Mouse (Mus musculus): ENCODE measurements around the gene Ncoa6.

Ncoa6 gene

GRCm38 (mm10) chr2:155420911-155421310 lies 52.8 kb downstream of the Ncoa6 start:
- no peak for DNase-seq

- no peak for DNase-seq
These were observed 69.1 kb downstream of the Ncoa6 start for GRCm38 (mm10) chr2:155404635-155405034.

- no peak for DNase-seq
These were observed 71.8 kb downstream of the Ncoa6 start for GRCm38 (mm10) chr2:155401926-155402325.

- no peak for DNase-seq
These were observed 73.4 kb downstream of the Ncoa6 start for GRCm38 (mm10) chr2:155400276-155400675.

GRCm38 (mm10) chr2:155394586-155394985 lies 79.1 kb downstream of the Ncoa6 start:
- DNase-seq: no peak

GRCm38 (mm10) chr2:155388573-155388972 lies 85.1 kb downstream of the Ncoa6 start:
- no peak for DNase-seq

GRCm38 (mm10) chr2:155387052-155387451 lies 86.6 kb downstream of the Ncoa6 start:
- no peak for DNase-seq

GRCm38 (mm10) chr2:155386534-155386899 lies 87.2 kb downstream of the Ncoa6 start:
- DNase-seq: no peak

- DNase-seq: no peak
These were observed 87.8 kb downstream of the Ncoa6 start for GRCm38 (mm10) chr2:155385731-155386533.

GRCm38 (mm10) chr2:155385090-155385489 lies 88.6 kb downstream of the Ncoa6 start:
- DNase-seq: peak; percentile 70 to 87

GRCm38 (mm10) chr2:155382791-155383438 lies 90.8 kb downstream of the Ncoa6 start:
- peak; percentile 65 to 67 for DNase-seq

GRCm38 (mm10) chr2:155382332-155382700 lies 91.4 kb downstream of the Ncoa6 start:
- DNase-seq: no peak

GRCm38 (mm10) chr2:155381643-155382331 lies 91.9 kb downstream of the Ncoa6 start:
- DNase-seq: peak; percentile 98

GRCm38 (mm10) chr2:155381060-155381437 lies 92.6 kb downstream of the Ncoa6 start:
- peak; percentile 28 to 36 for DNase-seq

- peak; percentile 75 to 81 for DNase-seq
These were observed 93.2 kb downstream of the Ncoa6 start, which contains the start of gene Trp53inp2 for GRCm38 (mm10) chr2:155380261-155381059. TSS of gene Trp53inp2 (plus strand) at chr2:155381059.

GRCm38 (mm10) chr2:155376191-155376590 lies 97.5 kb downstream of the Ncoa6 start:
- DNase-seq: no peak

GRCm38 (mm10) chr2:155374521-155374920 lies 99.2 kb downstream of the Ncoa6 start:
- no peak for DNase-seq

- no peak for DNase-seq
These were observed 99.8 kb downstream of the Ncoa6 start for GRCm38 (mm10) chr2:155373886-155374285.

- no peak for DNase-seq
These were observed 100.4 kb downstream of the Ncoa6 start for GRCm38 (mm10) chr2:155373302-155373701.

- DNase-seq: no peak
These were observed 101.2 kb downstream of the Ncoa6 start for GRCm38 (mm10) chr2:155372451-155372850.

GRCm38 (mm10) chr2:155369333-155369883 lies 104.3 kb downstream of the Ncoa6 start:
- peak; percentile 42 to 43 for DNase-seq

GRCm38 (mm10) chr2:155367635-155368284 lies 105.9 kb downstream of the Ncoa6 start:
- DNase-seq: no peak

Data from kidney, adult 8-10 months (tissue).